Mouse (Mus musculus) cerebellum, adult 11 months (tissue): ENCODE data around the gene Lrrfip2.
A peak's percentile ranks its signal among the peaks of the same experiment; 100 is the strongest.

Experiments
- DNase-seq: peaks from one replicate; pipeline ENCODE4 v3.0.0; 2022

The Lrrfip2 gene

DNA sequence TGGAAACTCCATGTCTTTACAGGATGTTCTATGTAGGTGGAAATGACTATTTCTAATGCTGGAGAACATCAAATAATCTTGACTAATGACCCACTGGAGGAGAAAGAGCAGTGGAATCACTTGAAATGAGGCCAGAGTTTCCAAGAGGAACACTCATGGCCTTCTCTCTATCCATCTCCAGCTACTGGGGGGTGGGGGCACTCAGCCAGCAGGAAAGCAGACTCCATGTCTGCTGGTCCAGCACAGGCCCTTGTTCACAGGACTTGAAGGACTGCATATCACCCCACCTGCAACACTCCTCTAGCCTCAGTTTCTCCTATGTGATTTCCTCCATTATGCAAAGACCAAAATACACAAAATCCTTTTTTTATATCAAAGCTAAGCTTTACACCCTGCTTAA, 120.3 kb downstream of the Lrrfip2 start:
- DNase-seq = no peak

DNA sequence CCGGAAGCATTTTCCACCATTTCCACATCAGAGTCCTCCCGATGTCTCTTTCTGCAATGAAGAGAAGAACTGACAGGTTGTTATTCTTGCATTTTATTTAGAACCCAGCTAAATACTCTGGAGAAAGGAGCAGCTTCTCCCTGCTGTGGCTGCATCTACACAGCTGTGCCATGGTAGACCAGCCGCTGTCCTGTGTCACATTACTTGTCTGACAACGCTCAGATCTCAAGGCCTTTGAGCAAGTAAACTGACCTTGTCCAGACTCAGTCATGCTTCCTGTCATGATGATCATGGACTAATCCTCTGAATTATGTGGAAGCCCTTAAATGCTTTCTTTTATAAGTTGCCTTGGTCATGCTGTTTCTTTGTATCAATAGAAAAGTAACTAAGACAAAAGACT, 122.4 kb downstream of the Lrrfip2 start:
- DNase-seq = no peak

DNA sequence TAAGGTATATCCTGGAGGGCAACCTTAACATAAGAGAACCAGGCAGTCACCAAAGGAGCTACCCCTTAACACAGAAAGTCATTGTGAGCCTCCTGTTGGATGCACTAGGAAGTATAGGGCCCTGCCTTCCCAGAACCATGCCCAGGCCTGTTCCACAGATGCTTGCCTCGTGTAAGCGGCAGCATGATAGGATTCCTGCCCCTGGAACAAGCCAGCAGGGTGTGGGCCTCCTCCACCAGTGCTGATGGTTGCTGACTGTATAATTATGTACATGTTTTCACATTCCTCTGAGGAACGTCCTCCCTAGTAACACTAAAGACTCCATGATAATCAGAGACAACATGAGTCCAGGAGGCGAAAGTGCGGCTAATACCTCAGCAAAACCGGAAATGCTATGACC, 126.0 kb downstream of the Lrrfip2 start:
- DNase-seq = no peak

DNA sequence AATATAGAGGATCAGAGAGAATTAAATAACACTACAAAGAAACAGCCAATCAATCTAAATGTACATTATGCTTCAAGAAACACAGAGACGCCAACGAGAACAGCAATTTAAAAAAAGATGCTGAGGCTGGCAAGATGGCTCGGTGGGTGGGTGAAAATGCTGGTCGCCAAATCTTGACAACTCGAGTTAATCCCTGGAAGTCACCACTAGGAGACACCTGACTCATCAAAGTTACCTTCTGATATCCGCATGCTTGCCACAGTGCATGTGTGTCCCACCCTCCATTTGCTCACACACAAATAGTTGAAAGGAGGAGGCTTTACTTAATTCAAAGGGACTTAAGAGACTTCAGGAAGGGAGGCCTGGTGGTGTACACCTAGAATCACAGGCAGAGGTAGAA, 128.2 kb downstream of the Lrrfip2 start:
- no peak for DNase-seq

DNA sequence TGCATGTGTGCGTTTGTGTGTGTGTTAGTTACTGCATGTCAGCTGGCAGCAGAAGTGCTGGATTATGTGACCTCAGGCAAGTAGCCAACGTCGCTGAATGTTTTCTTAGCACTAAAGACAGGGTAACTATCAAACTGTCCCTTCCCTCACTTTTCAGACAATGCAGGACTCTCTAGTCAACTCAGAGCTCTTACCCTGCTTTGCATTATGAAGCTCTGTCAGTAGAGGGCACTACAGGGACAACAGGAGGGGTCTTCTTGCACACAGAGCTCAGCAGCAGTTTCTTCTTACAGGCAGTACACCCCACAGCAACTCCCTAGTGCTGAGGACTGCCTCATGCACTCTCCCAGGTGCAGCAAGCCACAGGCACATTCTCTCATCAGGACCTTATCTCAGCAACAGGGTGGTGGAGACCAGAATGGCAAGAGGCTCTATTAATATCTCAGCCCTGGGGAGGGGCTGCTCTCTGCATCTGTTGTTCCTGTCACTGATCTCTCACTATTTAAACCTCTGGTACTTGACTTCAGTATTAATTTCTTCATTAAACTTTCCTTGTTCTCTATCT, 130.4 kb downstream of the Lrrfip2 start:
- DNase-seq = no peak

DNA sequence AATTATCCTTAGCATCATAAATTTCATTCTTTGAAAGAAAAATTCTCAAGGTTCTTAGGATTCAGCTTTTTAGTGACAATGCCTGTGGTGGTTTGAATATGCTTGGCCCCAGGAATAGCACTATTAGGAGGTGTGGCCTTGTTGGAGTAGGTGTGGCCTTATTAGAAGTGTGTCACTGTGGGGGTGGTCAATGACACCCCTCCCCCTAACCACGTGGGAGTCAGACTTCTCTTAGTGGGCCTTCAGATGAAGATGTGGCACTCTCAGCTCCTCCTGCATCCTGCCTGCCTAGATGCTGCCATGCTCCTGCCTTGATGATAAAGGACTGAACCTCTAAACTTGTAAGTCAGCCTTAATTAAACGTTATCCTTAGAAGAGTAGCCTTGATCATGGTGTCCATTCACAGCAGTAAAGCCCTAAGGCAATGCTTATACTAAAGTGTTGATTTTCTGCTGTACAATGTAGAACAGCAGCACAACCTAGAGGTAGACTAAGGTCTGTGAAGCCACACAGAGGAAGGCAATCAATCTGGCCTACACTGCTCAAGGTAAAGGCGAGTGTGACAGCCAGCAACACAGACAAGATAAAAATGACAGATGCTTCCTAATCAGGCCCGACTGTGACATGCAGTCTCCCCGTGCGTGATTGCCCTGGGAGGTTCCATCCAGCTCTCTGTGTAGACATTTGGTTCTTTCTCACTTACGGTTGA, 134.9 kb downstream of the Lrrfip2 start:
- DNase-seq = no peak

DNA sequence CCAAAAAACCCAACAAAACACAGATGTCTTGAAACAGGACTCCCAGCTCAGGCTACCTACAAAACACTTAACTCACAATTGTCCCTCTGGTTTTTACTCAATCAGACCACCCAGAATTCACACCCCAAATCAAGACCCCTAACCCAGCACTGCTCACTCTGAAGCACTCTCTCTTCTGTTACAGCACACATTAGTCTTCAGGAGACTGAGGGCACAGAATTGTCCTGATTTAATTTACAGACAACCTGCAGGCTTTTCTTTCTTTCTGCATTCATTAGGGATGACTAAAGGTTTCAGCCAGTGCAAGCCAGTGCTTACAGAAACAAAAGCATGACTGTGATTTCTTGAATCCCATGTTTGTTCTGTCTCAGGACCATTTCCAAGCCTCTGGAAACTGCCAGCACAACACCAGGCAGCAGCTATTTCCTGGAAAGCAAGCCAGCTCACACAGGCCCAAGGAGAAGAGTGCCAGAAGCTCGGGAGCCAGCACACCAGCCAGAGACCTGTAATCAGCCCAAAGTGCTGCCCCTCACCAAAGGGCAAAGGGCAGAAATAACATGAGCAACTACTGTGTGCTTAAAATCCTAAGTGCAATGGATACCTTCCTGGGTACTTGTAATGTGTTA, 143.1 kb downstream of the Lrrfip2 start:
- no peak for DNase-seq

DNA sequence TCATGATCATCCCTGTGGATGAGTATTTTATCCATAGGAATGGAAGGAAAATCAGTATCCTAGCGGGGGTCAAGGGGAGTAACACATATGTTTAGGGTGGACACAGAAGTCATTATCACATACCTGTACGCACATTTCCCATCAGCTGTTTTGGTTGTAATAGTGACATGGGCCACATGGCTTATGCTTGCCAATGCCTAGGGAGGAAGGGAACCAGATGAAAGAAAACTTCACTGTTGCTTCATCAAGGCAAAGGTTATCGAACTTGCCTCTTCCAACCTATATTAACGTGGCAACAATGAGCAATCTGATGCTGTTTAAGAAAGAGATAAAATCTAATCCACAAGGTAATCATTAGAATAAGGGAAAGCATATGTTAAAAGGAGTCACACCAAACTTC, 144.0 kb downstream of the Lrrfip2 start:
- DNase-seq = no peak

DNA sequence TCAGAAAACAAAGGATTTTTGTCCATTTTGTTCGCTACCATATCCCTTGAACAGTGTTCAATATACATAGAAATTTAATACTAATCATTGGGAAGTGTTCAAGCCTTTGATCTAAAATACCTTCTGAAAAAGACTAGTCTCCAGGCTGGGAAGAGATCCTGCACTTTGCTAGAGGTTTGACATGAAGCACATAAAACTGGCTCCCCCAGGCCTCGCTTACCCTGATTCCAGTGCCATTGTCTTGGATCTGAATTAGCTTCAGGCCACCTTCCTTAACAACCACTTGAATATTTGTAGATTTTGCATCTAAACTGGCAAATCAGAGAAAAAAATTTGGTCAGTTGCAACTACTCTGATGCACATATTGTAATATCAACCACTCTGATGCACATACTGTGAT, 150.6 kb downstream of the Lrrfip2 start:
- DNase-seq = no peak

DNA sequence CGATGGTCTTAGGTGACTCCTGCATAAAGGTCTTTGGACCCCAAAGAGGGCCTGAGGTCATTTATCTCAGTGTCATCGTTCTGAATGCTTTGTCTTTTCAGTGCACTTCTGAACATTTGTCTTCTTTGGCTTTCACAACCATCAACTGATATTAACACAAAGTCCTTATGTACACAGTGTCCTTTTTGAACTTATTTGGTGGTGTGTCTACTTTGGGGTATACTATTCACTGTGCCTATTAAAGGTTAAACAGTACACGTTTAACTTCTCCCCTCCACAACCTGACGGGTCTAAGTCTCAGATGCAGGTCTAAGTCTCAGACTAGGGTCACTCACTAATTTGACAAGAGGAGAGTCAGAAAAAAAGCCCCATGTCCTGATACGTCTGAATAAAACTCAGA, 153.2 kb downstream of the Lrrfip2 start:
- DNase-seq = no peak

DNA sequence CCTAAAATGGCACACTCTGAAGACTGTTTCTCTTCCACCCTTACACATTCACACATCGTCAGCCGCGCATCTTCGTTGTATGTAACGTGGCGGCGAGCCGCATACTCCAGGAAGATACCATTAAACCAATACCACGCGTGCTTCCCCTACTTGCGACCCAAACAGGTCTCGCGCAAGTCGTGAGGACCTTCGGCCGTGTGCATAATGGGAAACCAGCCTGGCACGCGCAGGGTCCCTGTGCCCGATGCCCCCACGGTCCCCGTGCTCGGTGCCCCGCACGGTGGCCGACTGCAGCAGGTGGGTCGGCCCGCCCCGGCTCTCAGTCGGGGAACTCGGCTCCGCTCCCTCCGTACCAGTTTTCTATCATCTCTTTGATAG, 153.7 kb downstream of the Lrrfip2 start:
- no peak for DNase-seq

DNA sequence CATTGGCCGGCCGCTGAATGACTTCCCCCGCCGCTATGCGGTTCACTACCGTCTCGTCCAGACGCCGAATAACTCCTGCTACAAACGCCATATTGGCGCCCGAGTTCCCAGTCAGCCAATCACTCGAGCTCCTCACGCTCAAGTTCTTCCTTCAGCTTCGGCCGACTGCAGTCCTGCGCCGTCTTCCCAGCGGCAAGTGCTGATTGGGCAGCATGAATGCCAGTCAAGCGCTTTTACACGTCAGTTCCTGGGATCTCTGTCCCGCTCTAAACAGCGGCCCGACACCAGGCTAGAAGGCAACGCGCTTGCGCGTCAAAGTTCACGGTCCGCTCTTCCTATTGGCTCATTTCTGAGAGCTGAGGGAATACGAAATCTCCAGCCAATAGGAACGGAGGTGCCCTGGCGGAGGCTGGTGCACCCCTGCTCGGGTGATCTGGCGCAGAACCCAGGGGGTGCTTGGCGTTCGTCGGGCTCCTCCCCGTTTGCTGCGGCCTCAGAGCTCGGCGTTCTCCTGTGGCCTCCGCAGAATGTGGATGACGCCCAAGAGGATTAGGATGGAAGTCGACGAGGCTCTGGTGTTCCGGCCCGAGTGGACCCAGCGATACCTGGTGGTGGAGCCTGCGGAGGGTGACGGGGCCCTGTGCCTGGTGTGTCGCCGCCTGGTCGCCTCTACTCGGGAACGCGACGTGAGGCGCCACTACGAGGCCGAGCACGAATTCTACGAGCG, 154.2 kb downstream of the Lrrfip2 start, which contains the start of the genes Mlh1 and Epm2aip1:
Mlh1 (minus strand) TSS at position 358 of the 727 bp plus-strand sequence.
Epm2aip1 (plus strand) TSS at position 496 of the 727 bp plus-strand sequence.
- DNase-seq = peak; percentile 99

DNA sequence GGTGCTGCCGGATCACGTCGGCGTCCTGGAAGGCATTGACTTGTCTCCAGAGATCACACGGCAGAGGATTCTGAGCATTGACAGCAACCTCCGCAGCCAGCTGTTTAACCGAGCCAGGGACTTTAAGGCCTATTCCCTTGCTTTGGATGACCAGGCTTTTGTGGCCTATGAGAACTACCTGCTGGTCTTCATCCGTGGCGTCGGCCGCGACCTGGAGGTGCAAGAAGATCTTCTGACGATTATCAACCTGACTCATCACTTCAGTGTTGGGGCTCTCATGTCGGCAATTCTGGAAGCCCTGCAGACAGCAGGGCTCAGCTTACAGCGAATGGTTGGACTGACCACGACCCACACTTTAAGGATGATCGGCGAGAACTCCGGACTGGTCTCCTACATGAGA, 155.0 kb downstream of the Lrrfip2 start:
- no peak for DNase-seq

DNA sequence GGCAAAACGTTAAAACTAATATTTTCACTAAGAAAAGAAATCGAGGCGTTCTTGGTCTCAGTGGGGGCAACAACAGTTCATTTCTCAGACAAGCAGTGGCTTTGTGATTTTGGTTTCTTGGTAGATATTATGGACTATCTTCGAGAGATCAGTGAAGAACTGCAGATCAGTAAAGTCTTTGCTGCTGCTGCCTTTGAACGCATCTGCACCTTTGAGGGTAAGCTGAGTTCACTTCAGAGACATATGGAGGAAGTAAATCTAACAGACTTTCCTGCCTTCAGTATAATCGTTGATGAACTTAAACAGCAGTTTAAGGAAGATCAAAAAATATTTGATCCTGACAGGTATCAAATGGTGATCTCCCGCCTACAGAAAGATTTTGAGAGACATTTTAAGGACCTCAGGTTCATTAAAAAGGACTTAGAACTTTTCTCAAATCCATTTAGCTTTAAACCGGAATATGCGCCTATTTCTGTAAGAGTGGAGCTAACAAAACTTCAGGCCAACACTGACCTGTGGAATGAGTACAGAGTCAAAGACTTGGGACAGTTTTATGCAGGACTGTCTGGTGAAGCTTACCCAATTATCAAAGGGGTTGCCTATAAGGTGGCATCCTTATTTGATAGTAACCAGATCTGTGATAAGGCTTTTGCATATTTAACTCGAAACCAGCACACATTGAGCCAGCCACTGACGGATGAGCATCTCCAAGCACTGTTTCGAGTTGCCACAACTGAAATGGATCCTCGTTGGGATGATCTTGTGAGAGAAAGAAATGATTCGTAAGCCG, 155.8 kb downstream of the Lrrfip2 start:
- DNase-seq = no peak

DNA sequence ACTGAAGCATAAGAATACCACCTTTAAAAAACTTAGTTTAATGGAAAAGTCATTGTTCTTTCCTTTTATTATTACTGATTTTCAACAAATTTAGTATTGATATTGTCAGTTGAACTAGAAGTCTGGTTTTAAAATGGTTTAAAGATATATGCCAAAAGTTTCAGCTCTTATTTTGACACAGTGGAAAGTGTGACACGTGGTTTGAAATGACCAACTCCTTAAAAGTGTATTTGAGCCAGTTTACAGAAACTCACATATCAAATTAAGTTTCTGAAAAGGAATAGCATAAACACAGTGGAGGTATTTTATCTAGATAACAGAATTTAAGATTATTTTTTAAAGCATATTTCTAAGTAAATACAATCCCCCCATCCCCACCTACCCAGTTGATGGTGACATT, 156.6 kb downstream of the Lrrfip2 start:
- DNase-seq = no peak

DNA sequence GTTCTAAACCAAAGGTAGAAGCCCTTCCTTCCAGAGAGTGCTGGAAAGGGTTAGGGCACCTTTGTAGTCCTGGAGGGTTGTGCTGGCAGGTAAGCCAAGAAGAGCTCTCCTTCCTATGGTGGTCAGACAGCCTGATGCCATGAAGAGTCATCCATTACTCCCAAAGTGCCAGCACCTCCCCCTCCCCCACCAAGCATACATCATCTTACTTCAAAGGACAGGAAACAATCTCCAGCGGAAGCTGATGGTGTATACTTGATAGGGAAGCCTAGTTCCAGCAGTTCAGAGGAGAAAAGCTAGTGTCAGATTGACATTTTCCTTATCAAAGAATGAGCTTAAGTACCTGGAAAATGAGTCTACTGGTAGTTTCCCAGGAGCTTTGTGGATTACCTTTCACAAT, 157.8 kb downstream of the Lrrfip2 start:
- DNase-seq = no peak
